Mouse (Mus musculus) left cerebral cortex, adult 8-10 months (tissue): ENCODE measurements around the gene Sipa1l3. TPM values are rescaled to one million over a fixed set of nuclear protein-coding genes. Genes with fewer than 3 reads are reported as not detected.

Experiments used
- DNase-seq, 2 experiments: peaks; one replicate each; pipeline ENCODE4 v3.0.0; 2022; ENCODE audit warnings: low spot score in 2 of 2
- total RNA-seq, 4 experiments: library from RNA; stranded (reverse); gene quantifications; 2 replicates each; pipeline ENCODE4 v1.2.4; 2022

Sipa1l3 gene
- total RNA-seq, 4 experiments from 2014 or later: 55.2 to 64.7 (median 57.8) TPM

GRCm38 (mm10) chr7:29446156-29446555 is 72.3 kb downstream of the Sipa1l3 start:
- no peak for DNase-seq

- DNase-seq: no peak
Observed at GRCm38 (mm10) chr7:29444527-29444926, 73.9 kb downstream of the Sipa1l3 start.

- no peak for DNase-seq
Observed at GRCm38 (mm10) chr7:29444070-29444469, 74.4 kb downstream of the Sipa1l3 start.

GRCm38 (mm10) chr7:29441793-29442192 is 76.6 kb downstream of the Sipa1l3 start:
- no peak for DNase-seq

- DNase-seq: no peak
Observed at GRCm38 (mm10) chr7:29441151-29441550, 77.3 kb downstream of the Sipa1l3 start.

DNA sequence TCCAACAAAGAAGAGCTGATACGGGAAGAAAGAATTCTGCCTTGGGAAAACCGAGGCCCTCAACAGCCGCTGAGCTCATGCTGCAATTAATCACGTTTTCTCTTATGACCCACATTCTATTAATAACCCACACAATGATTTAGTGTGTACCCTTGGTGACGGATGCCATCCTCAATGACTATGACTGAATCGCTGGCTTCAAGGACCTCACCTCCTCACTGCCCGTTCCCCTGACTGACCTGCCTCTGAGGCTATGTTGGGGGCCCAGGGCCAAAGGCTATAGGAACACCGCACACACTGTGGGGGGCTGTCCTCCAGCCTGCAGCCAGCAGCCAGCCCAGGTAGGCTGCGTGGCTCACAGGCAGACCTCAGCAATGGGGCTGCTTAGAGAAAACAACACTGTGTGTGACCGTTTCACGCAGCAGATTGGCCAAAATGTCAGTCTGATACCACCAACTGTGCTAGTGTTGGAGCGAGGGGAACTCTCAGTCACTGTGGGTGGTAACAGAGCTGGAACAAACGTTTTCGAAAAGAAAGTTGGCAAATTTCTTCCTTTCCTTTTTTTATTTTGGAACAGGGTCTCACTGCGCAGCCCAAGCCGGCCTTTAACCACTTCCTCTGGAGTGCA is 79.7 kb downstream of the Sipa1l3 start:
- DNase-seq: no peak

- no peak for DNase-seq
Observed at GRCm38 (mm10) chr7:29438204-29438603, 80.2 kb downstream of the Sipa1l3 start.

- DNase-seq: no peak
Observed at GRCm38 (mm10) chr7:29437072-29437471, 81.4 kb downstream of the Sipa1l3 start.

GRCm38 (mm10) chr7:29434313-29435035 is 84.0 kb downstream of the Sipa1l3 start:
- no peak for DNase-seq

- DNase-seq: no peak
Observed at GRCm38 (mm10) chr7:29433725-29434124, 84.7 kb downstream of the Sipa1l3 start.

GRCm38 (mm10) chr7:29432947-29433553 is 85.4 kb downstream of the Sipa1l3 start:
- no peak for DNase-seq

GRCm38 (mm10) chr7:29432180-29432946 is 86.1 kb downstream of the Sipa1l3 start:
- DNase-seq: no peak

DNA sequence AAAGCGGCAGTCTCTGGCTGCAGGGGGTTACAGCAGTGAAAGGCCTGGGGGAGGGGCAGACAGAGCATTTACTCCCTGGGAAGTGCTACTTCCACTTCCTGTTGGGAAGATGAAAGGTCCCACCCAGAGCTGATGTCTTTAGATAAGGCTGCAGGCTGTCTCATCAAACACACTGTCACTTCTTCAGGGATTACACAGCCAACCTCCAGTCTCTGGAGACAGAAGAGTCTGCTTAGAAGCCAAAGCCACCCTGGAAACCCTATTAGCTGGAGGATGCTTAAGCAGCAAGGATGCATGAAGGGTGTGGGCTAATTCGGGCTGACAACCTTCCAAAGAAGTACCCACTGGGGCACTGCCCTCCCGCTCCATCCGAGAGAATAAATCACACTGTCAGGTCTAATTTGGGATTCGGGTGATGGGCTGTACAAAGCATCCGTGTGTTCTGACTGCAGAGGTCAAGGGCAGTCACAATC is 87.7 kb downstream of the Sipa1l3 start:
- no peak for DNase-seq

DNA sequence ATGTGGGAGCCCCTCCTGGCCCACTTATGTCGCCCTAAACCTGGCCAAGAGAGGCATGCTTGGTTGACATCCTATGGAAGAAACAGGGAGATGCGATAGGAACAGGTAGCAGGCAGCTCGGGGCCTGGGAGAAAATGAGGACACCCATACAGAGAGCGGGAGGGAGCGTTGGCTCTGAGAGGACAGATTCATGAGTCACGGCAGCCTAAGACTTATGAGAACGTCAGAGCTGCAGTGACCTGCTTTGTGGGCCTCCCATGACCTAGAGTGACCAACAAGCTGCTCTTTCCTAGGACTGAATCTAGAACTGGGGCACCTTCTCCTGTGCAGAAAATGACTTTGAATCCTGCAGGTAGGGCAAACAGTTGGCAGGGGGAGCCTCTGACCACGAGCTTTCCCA is 92.4 kb downstream of the Sipa1l3 start:
- DNase-seq: no peak

- DNase-seq: peak in 1 of 2 experiments; percentile 50
Observed at GRCm38 (mm10) chr7:29425413-29425827, 93.0 kb downstream of the Sipa1l3 start.

DNA sequence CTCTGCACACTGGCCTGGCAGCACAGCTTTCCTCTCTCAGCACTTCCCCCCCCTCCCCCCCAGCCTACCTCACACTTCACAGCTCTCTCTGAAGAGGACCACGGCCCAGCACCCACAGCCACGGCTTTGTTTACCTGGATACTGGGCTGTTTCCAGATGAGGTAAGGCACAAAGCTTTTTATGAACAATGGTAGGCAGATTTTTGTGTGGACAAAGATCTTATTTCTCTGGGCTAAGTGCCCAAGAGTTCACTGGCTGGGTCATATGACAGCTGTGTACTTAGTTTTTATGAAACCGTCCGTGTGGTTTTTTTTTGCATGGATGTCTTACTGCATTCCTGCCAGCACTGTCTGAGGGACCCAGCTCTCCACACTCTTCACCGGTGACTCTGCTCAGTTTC is 93.8 kb downstream of the Sipa1l3 start:
- DNase-seq: no peak

DNA sequence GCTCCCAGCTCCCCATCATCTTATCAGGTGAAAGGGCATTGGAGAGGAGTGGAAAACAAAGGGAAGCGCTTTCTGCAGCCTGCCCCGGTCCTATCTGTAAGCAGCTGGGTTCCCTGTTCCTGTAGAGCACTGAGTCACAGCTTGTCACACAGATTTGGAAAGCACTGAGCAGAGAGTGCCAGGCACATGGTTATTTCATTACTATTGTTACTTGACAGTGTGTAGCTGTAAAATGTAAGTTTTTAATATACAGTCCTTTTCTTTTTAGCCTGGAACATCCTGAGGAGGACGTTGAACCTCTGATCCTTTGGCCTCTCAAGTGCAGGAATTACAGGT is 96.6 kb downstream of the Sipa1l3 start:
- DNase-seq: no peak

- DNase-seq: no peak
Observed at GRCm38 (mm10) chr7:29421240-29421908, 97.1 kb downstream of the Sipa1l3 start.

DNA sequence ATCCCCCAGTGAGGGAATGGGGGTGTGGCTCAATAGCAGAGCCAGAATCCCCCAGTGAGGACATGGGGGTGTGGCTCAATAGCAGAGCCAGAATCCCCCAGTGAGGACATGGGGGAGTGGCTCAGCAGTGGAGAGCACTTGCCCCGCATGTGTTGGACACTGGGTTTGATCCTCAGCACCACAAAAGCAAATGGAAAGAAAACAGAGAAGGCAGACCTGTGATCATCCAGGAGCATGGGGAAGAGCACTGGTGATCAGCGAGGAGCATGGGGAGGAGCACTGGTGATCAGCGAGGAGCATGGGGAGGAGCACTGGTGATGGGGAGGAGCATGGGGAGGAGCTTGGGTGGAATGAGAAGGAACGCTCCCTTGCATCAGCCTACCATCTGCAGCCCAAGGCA is 98.6 kb downstream of the Sipa1l3 start:
- no peak for DNase-seq

GRCm38 (mm10) chr7:29418231-29418630 is 100.2 kb downstream of the Sipa1l3 start:
- no peak for DNase-seq

DNA sequence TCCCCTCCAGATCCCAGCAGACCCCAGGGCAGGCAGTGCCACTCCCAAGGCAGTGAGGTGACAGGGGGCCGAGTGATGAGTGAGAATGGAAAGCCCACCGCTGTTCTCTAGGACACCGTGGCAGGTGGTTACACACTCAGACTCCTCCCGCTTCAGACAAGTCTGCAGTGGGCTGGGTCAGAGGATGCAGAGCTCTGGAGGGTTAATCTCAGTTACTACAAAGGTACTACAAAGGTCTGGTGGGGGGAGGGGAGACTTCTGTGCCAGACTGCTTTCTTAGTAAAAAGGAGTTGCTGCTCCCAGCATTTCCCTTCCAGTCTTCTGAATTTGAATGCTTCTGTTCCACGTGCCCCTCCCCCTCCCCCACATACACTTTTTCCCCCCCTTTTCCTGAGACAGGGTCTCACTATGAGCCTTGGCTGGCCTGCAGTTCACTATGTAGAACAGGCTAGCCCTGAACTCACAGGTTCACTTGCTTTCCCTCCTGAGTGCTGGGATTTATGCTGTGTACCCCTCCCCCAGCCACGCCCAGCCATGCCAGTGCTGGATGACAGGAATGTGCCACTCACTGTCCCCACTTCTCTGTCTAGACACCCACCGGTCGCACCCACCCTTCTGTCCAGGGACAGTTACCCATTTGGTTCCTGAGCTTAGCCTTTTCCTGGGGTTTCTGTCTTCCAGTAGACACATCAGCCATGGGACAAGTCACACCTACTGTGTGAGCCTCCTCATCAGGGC is 100.9 kb downstream of the Sipa1l3 start:
- DNase-seq: no peak
